Mouse (Mus musculus) adrenal gland, adult 18-20 months (tissue): ENCODE results near the gene Rnf144a. TPM values are rescaled to one million over a fixed set of nuclear protein-coding genes. Genes with fewer than 3 reads are reported as not detected.
"Not testable (repeated sequence)": the region's sequence is repeated elsewhere in the genome, so short reads cannot be mapped to it uniquely, and the experiment has no call there.

Source experiments
- DNase-seq, 2 experiments: peaks; one replicate each; pipeline ENCODE4 v3.0.0; 2021 to 2022; ENCODE audit warnings: low spot score in 2 of 2
- long read RNA-seq, 2 experiments: library from polyadenylated mRNA; stranded (forward); transcript quantifications; one replicate each; pipeline ENCODE4 v2.0.0; 2021
- total RNA-seq, 2 experiments: library from RNA; stranded (reverse); gene quantifications; 1 replicate in 1 of 2; 2 replicates in 1 of 2; pipeline ENCODE4 v1.2.3; 2021

The Rnf144a gene
- total RNA-seq: 10 to 100 TPM; 18.6 to 19.2 TPM
- long read RNA-seq, experiment 1, full-length matches to known transcripts: 3 of 8 reads
- long read RNA-seq, experiment 1, partial matches to known transcripts: 0 of 8 reads
- long read RNA-seq, experiment 1, other reads (novel, unspliced or antisense): 5 of 8 reads
- long read RNA-seq, experiment 2, full-length matches to known transcripts: 5 of 16 reads
- long read RNA-seq, experiment 2, partial matches to known transcripts: 2 of 16 reads
- long read RNA-seq, experiment 2, other reads (novel, unspliced or antisense): 9 of 16 reads

DNA sequence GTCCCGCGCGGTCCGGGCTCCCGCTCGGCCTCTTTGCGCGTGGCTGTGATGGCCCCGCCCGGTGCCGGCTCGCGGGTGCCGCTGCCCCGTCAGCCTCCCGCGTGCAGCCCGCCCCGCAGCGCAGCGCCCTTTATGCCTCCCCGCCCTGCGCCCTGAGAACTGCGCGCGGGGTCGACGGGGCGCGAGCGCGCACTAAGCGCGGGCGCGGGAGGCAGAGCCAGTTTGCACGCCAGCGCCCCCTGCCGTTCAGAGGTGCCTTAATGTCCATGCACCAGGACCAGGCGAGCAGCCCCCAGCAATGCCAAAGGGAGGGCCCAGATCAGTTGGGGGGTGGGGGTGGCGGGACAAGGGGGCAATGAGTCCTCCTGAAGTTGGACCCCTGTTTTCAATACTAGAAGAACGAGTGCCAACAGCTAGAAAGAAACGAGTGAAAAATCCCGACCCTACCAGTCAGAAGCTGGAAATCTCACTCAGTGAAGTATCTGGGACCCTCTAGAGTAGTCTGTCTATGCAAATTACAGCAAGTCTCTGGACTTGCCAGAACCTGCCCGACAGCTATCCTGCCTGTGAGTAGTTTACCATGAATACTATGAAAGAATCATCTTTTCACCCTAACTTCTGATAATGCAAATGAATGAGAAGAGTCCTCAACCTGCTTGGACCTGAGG is at the start of gene Rnf144a:
Gene Rnf144a, minus strand, starts transcription at position 151 of the 668 bp plus-strand sequence.
- DNase-seq: peak; percentile 96 to 97

- peak in 1 of 2 experiments; percentile 46 for DNase-seq
These were observed 45.0 kb upstream of the Rnf144a start for GRCm38 (mm10) chr12:26460091-26460490.

- peak; percentile 59 to 62 for DNase-seq
These were observed 41.1 kb upstream of the Rnf144a start, which contains the start of gene Rsad2 for GRCm38 (mm10) chr12:26456028-26456698. Gene Rsad2, minus strand, starts transcription at chr12:26456452.

- DNase-seq: no peak
These were observed 39.6 kb upstream of the Rnf144a start for GRCm38 (mm10) chr12:26454682-26455081.

- no peak for DNase-seq
These were observed 37.9 kb upstream of the Rnf144a start for GRCm38 (mm10) chr12:26452951-26453350.

DNA sequence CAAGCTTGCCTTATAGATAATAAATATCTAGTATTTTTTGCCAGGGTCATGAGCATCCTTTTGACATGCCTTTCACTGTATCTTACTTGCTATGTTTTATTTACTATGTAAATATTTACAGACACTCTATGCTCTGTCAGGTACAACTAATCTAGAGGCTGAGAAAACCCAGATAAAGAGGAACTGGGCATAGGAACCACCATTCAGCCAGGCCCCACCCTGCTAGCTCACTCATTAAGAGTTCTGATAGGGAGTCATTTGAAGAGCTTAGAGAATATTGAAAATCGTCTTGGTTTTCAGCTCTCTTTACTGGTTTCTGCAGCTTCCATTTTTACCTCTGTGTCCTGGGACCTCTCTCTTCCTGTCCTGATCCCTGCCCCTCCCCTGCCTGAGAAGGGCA is 36.1 kb upstream of the Rnf144a start:
- no peak for DNase-seq

GRCm38 (mm10) chr12:26449483-26449882 is 34.4 kb upstream of the Rnf144a start:
- no peak for DNase-seq

DNA sequence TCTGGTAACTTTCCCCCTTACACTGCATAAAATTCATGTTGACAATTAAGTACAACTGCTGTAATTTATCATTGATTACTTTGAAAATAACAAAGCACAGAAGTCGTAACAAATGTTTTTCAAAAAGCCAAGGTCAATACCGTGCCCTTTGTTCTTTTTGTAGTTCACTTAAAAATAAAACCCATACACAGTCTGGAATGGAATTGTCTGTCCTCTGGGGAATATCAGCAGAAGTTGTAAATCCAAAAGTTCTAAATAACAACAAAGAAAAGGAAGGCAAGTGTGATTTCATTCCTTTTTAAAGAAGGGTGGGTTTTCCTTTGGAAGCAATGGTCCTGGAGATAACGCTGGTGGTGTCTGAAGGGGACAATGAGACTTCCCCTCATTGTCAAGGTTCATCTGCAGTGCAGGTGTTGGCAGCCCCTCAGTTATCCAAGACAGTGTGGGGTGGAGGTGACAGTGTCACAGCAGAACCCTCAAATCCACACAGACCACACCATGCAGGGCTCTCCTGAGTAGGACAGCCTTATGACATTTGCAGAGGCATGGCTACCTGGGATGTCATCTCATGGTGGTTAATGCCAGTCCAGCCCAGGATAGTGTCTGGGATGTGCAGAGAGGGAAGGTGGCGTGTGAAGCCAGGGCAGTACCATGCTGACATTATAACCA is 31.5 kb upstream of the Rnf144a start:
- DNase-seq: no peak

DNA sequence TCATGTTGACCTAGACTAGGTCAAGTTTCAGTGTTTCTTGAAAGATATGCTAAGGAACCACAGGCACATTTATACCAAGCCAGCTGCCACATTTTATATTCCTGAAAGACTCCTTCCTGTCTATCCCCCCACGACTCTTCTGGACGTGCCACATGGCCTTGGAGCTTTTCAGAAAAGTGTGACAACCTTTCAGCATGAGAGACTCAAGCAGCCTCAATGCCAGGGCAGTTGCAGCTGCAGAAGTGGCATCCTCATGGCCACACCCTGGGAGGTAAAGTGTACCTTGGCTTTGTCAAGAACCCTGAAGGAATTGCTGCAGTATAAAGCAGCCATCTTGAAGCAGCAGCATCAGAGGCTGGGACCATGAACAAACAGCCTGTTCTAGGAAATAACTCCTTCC is 29.5 kb upstream of the Rnf144a start:
- no peak for DNase-seq

GRCm38 (mm10) chr12:26444054-26444453 is 29.0 kb upstream of the Rnf144a start:
- DNase-seq: peak; percentile 78 to 85

GRCm38 (mm10) chr12:26439366-26439765 is 24.3 kb upstream of the Rnf144a start:
- DNase-seq: no peak

DNA sequence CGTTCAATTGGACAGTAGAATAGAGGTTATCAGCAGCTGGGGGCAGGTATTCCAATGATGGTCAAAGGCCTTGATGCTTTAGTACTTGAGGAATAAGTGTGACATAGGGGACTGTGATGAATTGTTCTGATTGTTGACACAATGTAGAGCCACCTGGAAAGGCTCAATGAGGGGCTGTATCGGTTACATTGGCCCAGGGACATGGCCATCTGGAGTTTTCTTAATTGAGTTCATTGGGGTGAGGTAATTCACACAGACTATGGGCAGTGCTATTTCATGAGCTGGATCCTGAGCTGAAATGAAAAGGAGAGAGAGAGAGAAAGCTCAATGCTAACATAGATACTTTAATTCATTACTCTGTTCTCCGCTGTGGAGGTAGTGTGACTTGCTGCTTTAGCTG is 22.9 kb upstream of the Rnf144a start:
- no peak for DNase-seq

DNA sequence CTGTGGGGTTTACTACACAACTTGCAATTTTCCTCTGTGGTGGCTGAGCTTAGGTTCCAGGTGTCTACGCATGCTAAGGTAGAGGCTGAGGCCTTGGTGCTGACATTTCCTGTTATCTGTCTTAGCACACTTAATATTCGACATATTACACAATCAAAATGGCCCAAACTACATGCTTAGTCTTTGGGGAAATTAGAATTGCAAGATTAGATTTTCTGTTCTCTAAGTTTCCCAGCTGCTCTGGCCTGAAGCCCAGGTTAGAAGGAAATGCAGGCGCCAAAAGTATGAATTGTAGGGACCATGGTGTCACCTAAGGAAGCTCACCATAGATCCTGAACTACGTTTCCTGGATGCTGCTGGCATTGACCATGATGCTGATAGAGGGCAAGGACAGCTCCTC is 21.3 kb upstream of the Rnf144a start:
- no peak for DNase-seq

DNA sequence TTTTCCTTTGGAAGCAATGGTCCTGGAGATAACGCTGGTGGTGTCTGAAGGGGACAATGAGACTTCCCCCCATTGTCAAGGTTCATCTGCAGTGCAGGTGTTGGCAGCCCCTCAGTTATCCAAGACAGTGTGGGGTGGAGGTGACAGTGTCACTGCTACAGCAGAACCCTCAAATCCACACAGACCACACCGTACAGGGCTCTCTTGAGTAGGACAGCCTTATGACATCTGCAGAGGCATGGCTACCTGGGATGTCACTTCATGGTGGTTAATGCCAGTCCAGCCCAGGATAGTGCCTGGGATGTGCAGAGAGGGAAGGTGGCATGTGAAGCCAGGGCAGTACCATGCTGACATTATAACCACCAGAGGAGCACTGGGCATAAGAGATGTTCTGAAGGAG is 13.7 kb upstream of the Rnf144a start:
- not testable (repeated sequence) for DNase-seq

- no peak for DNase-seq
These were observed 9.8 kb upstream of the Rnf144a start for GRCm38 (mm10) chr12:26424841-26425240.

GRCm38 (mm10) chr12:26418322-26418721 is 3.3 kb upstream of the Rnf144a start:
- no peak for DNase-seq

GRCm38 (mm10) chr12:26416636-26417295 is 1.7 kb upstream of the Rnf144a start:
- DNase-seq: peak in 1 of 2 experiments; percentile 22

DNA sequence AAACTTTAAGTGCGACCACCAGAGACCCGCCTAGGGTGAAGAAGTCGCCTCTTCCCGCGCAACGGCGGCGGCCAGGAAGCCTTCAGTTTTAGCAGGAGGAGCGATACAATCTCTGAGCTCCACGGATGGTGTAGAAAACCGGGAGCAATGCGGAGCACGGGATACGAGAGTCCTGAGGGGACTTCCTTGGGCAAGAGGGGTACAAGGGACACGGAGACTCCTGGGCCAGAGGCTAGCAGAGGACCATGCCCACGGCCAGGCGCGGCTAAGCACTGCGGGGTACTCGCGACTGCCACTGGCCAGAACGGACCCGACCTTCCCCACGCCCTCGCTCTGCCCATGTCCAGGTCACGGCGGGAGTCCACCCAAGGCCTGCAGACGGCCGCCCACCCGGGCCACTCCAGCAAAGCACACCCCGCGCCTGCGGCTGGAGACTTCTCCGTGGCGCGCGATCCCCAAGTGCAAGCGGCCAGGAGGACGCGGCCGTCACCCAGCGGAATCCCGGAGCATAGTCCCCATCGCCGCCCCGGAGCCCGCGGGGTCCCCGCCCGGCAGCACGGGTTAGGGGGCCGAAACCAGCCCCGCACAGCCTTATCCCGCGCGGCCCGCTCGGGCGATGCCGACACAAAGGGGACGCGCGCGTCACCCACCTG is 477 bp downstream of the Rnf144a start:
- peak; percentile 50 to 53 for DNase-seq

GRCm38 (mm10) chr12:26413961-26414411 is 1.1 kb downstream of the Rnf144a start:
- no peak for DNase-seq

GRCm38 (mm10) chr12:26412802-26413201 is 2.3 kb downstream of the Rnf144a start:
- no peak for DNase-seq
